Mouse (Mus musculus): ENCODE measurements at regions not wholly inside any gene's neighbourhood (a gene's known extent, or its start where the extent isn't known, plus 50 kb on each side); places are given as distances from the start of the nearest gene placed in this dataset.

- Histone ChIP-seq H3K27ac (no peak overlapping the region), H3K4me3 (no peak overlapping the region)
- intact Hi-C loops (cut with DNase I): no loop called here
- DNase-seq: no peak
- TF ChIP-seq CTCF (IDR thresholded peaks at IDR 0.05): no peak
These were observed 166.5 kb downstream of the Smarca1 start for GRCm38 (mm10) chrX:47726285-47726684.

GRCm38 (mm10) chrX:47703080-47703479, 189.7 kb downstream of the Smarca1 start:
- intact Hi-C loops (cut with DNase I): no loop called here
- no peak overlapping the region for H3K27ac ChIP-seq
- H3K4me3 ChIP-seq: no peak overlapping the region
- peak; percentile 23; the same call in 1 of the 2 replicates for TF ChIP-seq CTCF (IDR thresholded peaks at IDR 0.05)
- no peak for DNase-seq

GRCm38 (mm10) chrX:47668778-47669177, 224.0 kb downstream of the Smarca1 start:
- intact Hi-C loops (cut with DNase I): no loop called here
- no peak for DNase-seq
- no peak overlapping the region for H3K4me3 ChIP-seq
- H3K27ac ChIP-seq: no peak overlapping the region
- no peak for TF ChIP-seq CTCF (IDR thresholded peaks at IDR 0.05)

- intact Hi-C loops (cut with DNase I): no loop called here
- Histone ChIP-seq H3K4me3 (no peak overlapping the region), H3K27ac (no peak overlapping the region)
- DNase-seq: no peak
- no peak for TF ChIP-seq CTCF (IDR thresholded peaks at IDR 0.05)
These were observed 246.3 kb downstream of the Smarca1 start for GRCm38 (mm10) chrX:47646523-47646922.

GRCm38 (mm10) chrX:47641191-47641590, 251.6 kb downstream of the Smarca1 start:
- DNase-seq: no peak
- TF ChIP-seq CTCF (IDR thresholded peaks at IDR 0.05): no peak
- Histone ChIP-seq H3K27ac (no peak overlapping the region), H3K4me3 (no peak overlapping the region)
- intact Hi-C loops (cut with DNase I): no loop called here

- no peak overlapping the region for H3K27ac ChIP-seq
- no peak for DNase-seq
- H3K4me3 ChIP-seq: no peak overlapping the region
- intact Hi-C loops (cut with DNase I): no loop called here
- no peak for TF ChIP-seq CTCF (IDR thresholded peaks at IDR 0.05)
These were observed 253.9 kb downstream of the Smarca1 start for GRCm38 (mm10) chrX:47638831-47639316.

GRCm38 (mm10) chrX:47622881-47623613, 269.7 kb downstream of the Smarca1 start:
- Histone ChIP-seq H3K27ac (no peak overlapping the region), H3K4me3 (no peak overlapping the region)
- no peak for DNase-seq
- intact Hi-C loops (cut with DNase I): no loop called here
- no peak for TF ChIP-seq CTCF (IDR thresholded peaks at IDR 0.05)

GRCm38 (mm10) chrX:47612364-47612763, 280.4 kb downstream of the Smarca1 start:
- no peak overlapping the region for H3K4me3 ChIP-seq
- TF ChIP-seq CTCF (IDR thresholded peaks at IDR 0.05): no peak
- no peak overlapping the region for H3K27ac ChIP-seq
- intact Hi-C loops (cut with DNase I): no loop called here
- no peak for DNase-seq

All from gastrocnemius, adult 2 months (tissue).